Mouse (Mus musculus): ENCODE measurements around the gene Gm26741.

GRCm38 (mm10) chr10:52353184-52353583, 5.4 kb upstream of the Gm26741 start:
- TF ChIP-seq EP300 (IDR thresholded peaks at IDR 0.05; ENCODE audit: low read depth) (no peak), CTCF (IDR thresholded peaks at IDR 0.05; ENCODE audit: low read depth) (no peak; the same call in 1 of the 2 replicates)

All from liver, postnatal 0 days (tissue).